10 mouse cellular contexts compared by ENCODE assay signal in the genomic region with DNA sequence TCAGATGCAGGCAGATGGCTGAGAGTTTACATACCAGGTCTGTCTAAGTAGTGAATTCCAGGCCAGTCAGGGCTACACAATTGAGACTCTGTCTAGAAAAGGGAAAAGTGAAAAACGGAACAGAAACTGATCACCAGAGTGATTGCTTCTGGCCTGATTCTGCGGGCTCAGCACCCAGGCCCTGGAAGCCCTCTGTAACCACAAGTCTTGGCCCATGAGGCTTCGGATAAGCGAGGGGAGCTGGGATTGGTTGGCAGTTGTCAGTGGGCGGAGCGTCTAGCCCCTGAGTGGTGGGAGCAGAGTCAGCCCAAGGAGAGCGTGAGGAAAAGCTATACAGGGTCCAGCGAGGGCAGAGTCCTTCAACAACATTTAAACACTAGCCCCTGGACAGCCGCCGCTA. TPM values are rescaled to one million over a fixed set of nuclear protein-coding genes. Genes with fewer than 3 reads are reported as not detected.
DNase-seq lines count a peak whose midpoint lies in the region; ATAC-seq lines count a peak whose summit lies in the region.
"Had no signal": no experiment of that assay in that cellular context is flagged by ENCODE, and none has a peak within 500 bp of the region (broad histone marks: within the 10 kb centered on the region; RNA-seq: fewer than 3 reads in every experiment).

No protein-coding gene starts in this region.

- H3K27me3 ChIP-seq in heart, embryonic 12.5 days (replicated peaks), result peaks cover 68% of the 10 kb centered on the region
- H3K27me3 ChIP-seq: Patski had no signal

- H3K27ac ChIP-seq in heart, embryonic 12.5 days (ENCODE audit: poor library complexity, severe bottlenecking), result no peak overlapping the region

- ATAC-seq in heart, embryonic 12.5 days (ENCODE audit: insufficient number of reproducible peaks, low FRiP score), result no peak
- ATAC-seq in cerebellum, adult (ENCODE audit: insufficient number of reproducible peaks, low FRiP score, low TSS enrichment), result no peak
- ATAC-seq: Patski had no signal

- intact Hi-C loops in heart, postnatal 25 days (cut with DNase I), result no loop called here

- no peaks in the 10 kb centered on the region for H3K36me3 ChIP-seq in heart, embryonic 12.5 days

- peaks cover 11% of the 10 kb centered on the region for H3K4me1 ChIP-seq in heart, embryonic 12.5 days (replicated peaks)

- H3K4me3 ChIP-seq in heart, embryonic 12.5 days, result no peak overlapping the region
- H3K4me3 ChIP-seq: myocyte had no signal

- H3K9me3 ChIP-seq in heart, embryonic 12.5 days (replicated peaks), result no peaks in the 10 kb centered on the region

- DNase-seq in heart, postnatal 25 days (ENCODE audit: low spot score), result no peak
- DNase-seq in MEL-GATA-1-ER (ENCODE audit: extremely low read depth, low read depth), result peak; percentile 69
- peak; percentile 50 for DNase-seq in induced T-regulatory cell, adult 2 months (ENCODE audit: low read depth)
- peak; percentile 46 for DNase-seq in mesoderm, embryonic 11.5 days (ENCODE audit: low read depth, low spot score)
- no peak for DNase-seq in urinary bladder, postnatal 36 days (ENCODE audit: low spot score in 2 of 2)
- DNase-seq in cerebellum, adult 11-12 months, result no peak

- H3K4me2 ChIP-seq in heart, embryonic 12.5 days, result peak overlapping the region; percentile 30

- WGBS in heart, embryonic 12.5 days, result 3% methylated on average over 10 of the region's 10 CpGs

- peak overlapping the region; percentile 1; the same call in 1 of the 2 replicates for H3K9ac ChIP-seq in heart, embryonic 12.5 days

RNA-seq across cellular contexts. Expression of gene Crybb1, which starts 9.9 kb away (rescaled TPM):
- polyA plus RNA-seq in heart, embryonic 12.5 days (2016; fragmentation: Nextera tagmentation; extraction: Ambion mirVana), result 0.46 and 0.67 TPM in 2 replicates
- 1 to 10 TPM; 2.5 to 2.9 TPM for total RNA-seq in heart, postnatal 25 days (2021)
- polyA plus RNA-seq: Patski had no signal

RNA-seq across cellular contexts. Expression of gene Tpst2, which starts 11.0 kb away (rescaled TPM):
- polyA plus RNA-seq in heart, embryonic 12.5 days (2016; fragmentation: Nextera tagmentation; extraction: Ambion mirVana), result 34.4 and 36.4 TPM in 2 replicates
- total RNA-seq in heart, postnatal 25 days (2021), result 10 to 100 TPM; 38.7 to 42.3 TPM

RNA-seq across cellular contexts. Expression of gene Cryba4, which starts 13.2 kb away (rescaled TPM):
- 0.57 and 0.64 TPM in 2 replicates for polyA plus RNA-seq in heart, embryonic 12.5 days (2016; fragmentation: Nextera tagmentation; extraction: Ambion mirVana)
- 10 to 100 TPM in 1 of 2 experiments, 1 to 10 TPM in 1; 8.9 to 10.3 TPM for total RNA-seq in heart, postnatal 25 days (2021)
- polyA plus RNA-seq: Patski had no signal

Comparison
In these comparisons a context has a peak if more than half of its experiments do, and no peak if none do; other contexts are left out.
1. DNase-seq: peak in MEL-GATA-1-ER (single experiment), induced T-regulatory cell, adult 2 months (single experiment) and mesoderm, embryonic 11.5 days (single experiment); none in heart, postnatal 25 days (single experiment), urinary bladder, postnatal 36 days (0 of 2) and cerebellum, adult 11-12 months (single experiment).